In genomic region chr1:192520836-192521435, GRCm38 (mm10) we compare ENCODE assay signal across 14 mouse cellular contexts.
DNase-seq lines count a peak whose midpoint lies in the region; ATAC-seq lines count a peak whose summit lies in the region.
"Had no signal": no experiment of that assay in that cellular context is flagged by ENCODE, and none has a peak within 500 bp of the region (broad histone marks: within the 10 kb centered on the region; RNA-seq: fewer than 3 reads in every experiment).

No protein-coding gene starts in this region.

- no peaks in the 10 kb centered on the region for H3K36me3 ChIP-seq in midbrain, embryonic 16.5 days (ENCODE audit: control insufficient read depth, insufficient read depth, low read length)
- H3K36me3 ChIP-seq: G1E; intestine, embryonic 15.5 days had no signal

- ATAC-seq in midbrain, embryonic 16.5 days, result 0 out of 2 replicates have a peak, but pooled peaks have one; percentile 33
- ATAC-seq: intestine, embryonic 15.5 days; liver, postnatal 0 days had no signal

- no peak overlapping the region for H3K4me3 ChIP-seq in midbrain, embryonic 16.5 days (ENCODE audit: low read depth, low read length)
- H3K4me3 ChIP-seq: intestine, embryonic 15.5 days; left cerebral cortex, adult 2 months had no signal

- peak overlapping the region; percentile 18; the same call in 1 of the 2 replicates for H3K9ac ChIP-seq in midbrain, embryonic 16.5 days (ENCODE audit: low read depth, low read length)
- H3K9ac ChIP-seq: intestine, embryonic 15.5 days; liver, postnatal 0 days had no signal

- no peaks in the 10 kb centered on the region for H3K9me3 ChIP-seq in midbrain, embryonic 16.5 days (replicated peaks; ENCODE audit: control insufficient read depth, low read length, poor library complexity, severe bottlenecking)
- H3K9me3 ChIP-seq: intestine, embryonic 15.5 days had no signal

- H3K4me1 ChIP-seq in midbrain, embryonic 16.5 days (ENCODE audit: control insufficient read depth, insufficient read depth, low read length), result peaks cover 13% of the 10 kb centered on the region; the same call in 1 of the 2 replicates
- H3K4me1 ChIP-seq: intestine, embryonic 15.5 days had no signal

- 28% methylated on average over 13 of the region's 13 CpGs for WGBS in midbrain, embryonic 16.5 days

- H3K27ac ChIP-seq in midbrain, embryonic 16.5 days (ENCODE audit: low read length), result no peak overlapping the region
- H3K27ac ChIP-seq: intestine, embryonic 15.5 days; left cerebral cortex, adult 2 months had no signal

- peak; percentile 11 for DNase-seq in kidney, adult 9 months
- DNase-seq in kidney, postnatal 14 days, result no peak
- DNase-seq in heart, adult 8-10 months (ENCODE audit: low spot score), result peak; percentile 44
- peak; percentile 40 for DNase-seq in heart, postnatal 4 days
- DNase-seq in urinary bladder, postnatal 14 days (ENCODE audit: low spot score), result no peak
- no peak for DNase-seq in urinary bladder, adult 18-20 months (ENCODE audit: low spot score in 2 of 2)
- DNase-seq: adrenal gland, postnatal 10 days; cerebellum, adult 9-10 months; liver, postnatal 0 days; thymus, postnatal 36 days had no signal

- H3K4me2 ChIP-seq in midbrain, embryonic 16.5 days (ENCODE audit: low read length), result peak overlapping the region; percentile 13
- H3K4me2 ChIP-seq: intestine, embryonic 15.5 days had no signal

- no peaks in the 10 kb centered on the region for H3K27me3 ChIP-seq in midbrain, embryonic 16.5 days (ENCODE audit: control insufficient read depth, insufficient read depth, low read depth, low read length)
- H3K27me3 ChIP-seq: intestine, embryonic 15.5 days had no signal

Comparison
In these comparisons a context has a peak if more than half of its experiments do, and no peak if none do; other contexts are left out.
1. DNase-seq: peak in kidney, adult 9 months (single experiment), heart, adult 8-10 months (single experiment) and heart, postnatal 4 days (single experiment); none in kidney, postnatal 14 days (single experiment), urinary bladder, postnatal 14 days (single experiment) and urinary bladder, adult 18-20 months (0 of 2).